Mouse (Mus musculus): ENCODE data around the gene Supt3.

DNA sequence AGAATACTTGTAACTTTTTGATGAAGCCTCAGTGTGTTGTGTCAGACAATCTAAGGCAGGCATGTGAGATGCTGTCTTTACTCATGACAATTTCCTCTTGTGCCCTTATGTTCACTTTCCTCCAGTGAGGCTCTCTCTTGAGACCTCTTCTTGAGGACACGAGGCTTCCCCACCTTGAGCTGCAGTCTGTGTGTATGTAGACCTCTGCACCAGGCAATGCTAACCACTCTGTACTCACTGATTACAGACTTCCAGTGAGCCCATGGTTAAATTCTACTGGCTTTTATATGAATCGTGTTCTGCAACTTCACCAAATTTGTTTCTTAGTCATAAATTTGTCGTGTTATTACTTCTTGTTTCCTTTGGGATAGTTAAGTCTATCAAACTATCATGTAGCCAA lies 50.2 kb downstream of the Supt3 start:
- TF ChIP-seq CTCF (IDR thresholded peaks at IDR 0.05; ENCODE audit: borderline replicate concordance, insufficient read depth, low read depth, low read length): no peak
- TF ChIP-seq POLR2A (IDR thresholded peaks at IDR 0.05; ENCODE audit: borderline replicate concordance, insufficient read depth, low read length): no peak

All from cerebellum, adult 2 months (tissue).